Mouse (Mus musculus): ENCODE data around the gene Rac1. TPM values are rescaled to one million over a fixed set of nuclear protein-coding genes. Genes with fewer than 3 reads are reported as not detected.

The Rac1 gene
- polyA plus RNA-seq, 2 experiments, result 513 to 535 TPM

GRCm38 (mm10) chr5:143537022-143537421 lies 9.2 kb upstream of the Rac1 start:
- no peak overlapping the region for H3K4me2 ChIP-seq (replicated peaks; ENCODE audit: low read depth, low read length, severe bottlenecking)
- no peak overlapping the region for H3K27ac ChIP-seq (replicated peaks; ENCODE audit: low read depth, low read length)
- no peak overlapping the region for H3K9ac ChIP-seq (ENCODE audit: low read depth, low read length, severe bottlenecking)
- no peak for DNase-seq (ENCODE audit: low spot score)
- no peak for TF ChIP-seq POLR2A (IDR thresholded peaks at IDR 0.05; ENCODE audit: borderline replicate concordance, extremely low read depth, insufficient read depth, insufficient read length)
- no peaks in the 10 kb centered on the region for H3K36me3 ChIP-seq (ENCODE audit: control insufficient read depth, insufficient read depth, low read length)
- no peaks in the 10 kb centered on the region for H3K9me3 ChIP-seq (ENCODE audit: control insufficient read depth, low read length)
- H3K4me1 ChIP-seq (ENCODE audit: control insufficient read depth, insufficient read depth, low read length), result no peaks in the 10 kb centered on the region
- no peak for ATAC-seq (ENCODE audit: low FRiP score, low read depth)
- WGBS, result 29% methylated on average over 2 of the region's 2 CpGs
- no peaks in the 10 kb centered on the region for H3K27me3 ChIP-seq (ENCODE audit: control insufficient read depth, insufficient read depth, low read length)
- no peak overlapping the region for H3K4me3 ChIP-seq (replicated peaks; ENCODE audit: low read length)

DNA sequence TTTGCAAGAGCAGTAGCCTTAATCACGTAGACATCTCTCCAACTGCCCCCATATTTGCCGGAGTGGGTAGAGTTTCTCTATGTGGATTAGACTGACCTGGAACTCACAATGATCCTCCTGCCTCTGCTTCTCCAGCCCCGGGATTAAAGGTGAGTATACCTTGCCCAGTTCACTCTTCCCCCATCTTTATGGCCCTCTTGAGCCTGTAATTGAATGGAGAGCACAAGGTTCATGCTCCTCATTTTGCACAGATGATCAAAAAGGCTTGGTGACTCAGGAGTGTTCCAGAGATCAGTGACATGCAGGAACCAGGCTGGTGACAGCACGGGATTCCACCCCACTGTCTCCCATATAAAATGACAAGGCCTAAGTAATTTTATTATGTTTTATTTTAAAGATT lies 7.1 kb upstream of the Rac1 start:
- 84% methylated on average over 4 of the region's 4 CpGs for WGBS
- H3K27me3 ChIP-seq (ENCODE audit: control insufficient read depth, insufficient read depth, low read length), result no peaks in the 10 kb centered on the region
- no peak for TF ChIP-seq POLR2A (IDR thresholded peaks at IDR 0.05; ENCODE audit: borderline replicate concordance, extremely low read depth, insufficient read depth, insufficient read length)
- no peak overlapping the region for H3K27ac ChIP-seq (replicated peaks; ENCODE audit: low read depth, low read length)
- H3K9me3 ChIP-seq (ENCODE audit: control insufficient read depth, low read length), result no peaks in the 10 kb centered on the region
- DNase-seq (ENCODE audit: low spot score) (no peak), ATAC-seq (ENCODE audit: low FRiP score, low read depth) (no peak)
- no peak overlapping the region for H3K4me3 ChIP-seq (replicated peaks; ENCODE audit: low read length)
- no peak overlapping the region for H3K9ac ChIP-seq (ENCODE audit: low read depth, low read length, severe bottlenecking)
- H3K4me1 ChIP-seq (ENCODE audit: control insufficient read depth, insufficient read depth, low read length), result no peaks in the 10 kb centered on the region
- no peak overlapping the region for H3K4me2 ChIP-seq (replicated peaks; ENCODE audit: low read depth, low read length, severe bottlenecking)
- no peaks in the 10 kb centered on the region for H3K36me3 ChIP-seq (ENCODE audit: control insufficient read depth, insufficient read depth, low read length)

GRCm38 (mm10) chr5:143530715-143531114 lies 2.9 kb upstream of the Rac1 start:
- DNase-seq (ENCODE audit: low spot score) (no peak), ATAC-seq (ENCODE audit: low FRiP score, low read depth) (no peak)
- H3K9me3 ChIP-seq (ENCODE audit: control insufficient read depth, low read length), result no peaks in the 10 kb centered on the region
- peaks cover 9% of the 10 kb centered on the region; the same call in 1 of the 2 replicates for H3K4me1 ChIP-seq (ENCODE audit: control insufficient read depth, insufficient read depth, low read length)
- no peaks in the 10 kb centered on the region for H3K27me3 ChIP-seq (ENCODE audit: control insufficient read depth, insufficient read depth, low read length)
- TF ChIP-seq POLR2A (IDR thresholded peaks at IDR 0.05; ENCODE audit: borderline replicate concordance, extremely low read depth, insufficient read depth, insufficient read length), result no peak
- no peak overlapping the region for H3K9ac ChIP-seq (ENCODE audit: low read depth, low read length, severe bottlenecking)
- H3K36me3 ChIP-seq (ENCODE audit: control insufficient read depth, insufficient read depth, low read length), result no peaks in the 10 kb centered on the region
- H3K27ac ChIP-seq (replicated peaks; ENCODE audit: low read depth, low read length), result no peak overlapping the region
- no peak overlapping the region for H3K4me3 ChIP-seq (replicated peaks; ENCODE audit: low read length)
- WGBS, result 74% methylated on average over 7 of the region's 7 CpGs
- H3K4me2 ChIP-seq (replicated peaks; ENCODE audit: low read depth, low read length, severe bottlenecking), result no peak overlapping the region

GRCm38 (mm10) chr5:143528308-143528683 lies 460 bp upstream of the Rac1 start:
- Histone ChIP-seq H3K27ac (replicated peaks; ENCODE audit: low read depth, low read length) (peak overlapping the region; percentile 100), H3K36me3 (ENCODE audit: control insufficient read depth, insufficient read depth, low read length) (no peaks in the 10 kb centered on the region), H3K4me2 (replicated peaks; ENCODE audit: low read depth, low read length, severe bottlenecking) (peak overlapping the region; percentile 75), H3K4me1 (ENCODE audit: control insufficient read depth, insufficient read depth, low read length) (peaks cover 19% of the 10 kb centered on the region), H3K9me3 (ENCODE audit: control insufficient read depth, low read length) (no peaks in the 10 kb centered on the region), H3K27me3 (ENCODE audit: control insufficient read depth, insufficient read depth, low read length) (no peaks in the 10 kb centered on the region), H3K4me3 (replicated peaks; ENCODE audit: low read length) (peak overlapping the region; percentile 99), H3K9ac (ENCODE audit: low read depth, low read length, severe bottlenecking) (peak overlapping the region; percentile 100)
- DNase-seq (ENCODE audit: low spot score) (no peak), ATAC-seq (ENCODE audit: low FRiP score, low read depth) (peak; percentile 20; the same call in 1 of the 2 replicates)
- TF ChIP-seq POLR2A (IDR thresholded peaks at IDR 0.05; ENCODE audit: borderline replicate concordance, extremely low read depth, insufficient read depth, insufficient read length), result no peak
- WGBS, result 16% methylated on average over 7 of the region's 7 CpGs

- no peak for TF ChIP-seq POLR2A (IDR thresholded peaks at IDR 0.05; ENCODE audit: borderline replicate concordance, extremely low read depth, insufficient read depth, insufficient read length)
- Histone ChIP-seq H3K4me2 (replicated peaks; ENCODE audit: low read depth, low read length, severe bottlenecking) (peak overlapping the region; percentile 75), H3K36me3 (ENCODE audit: control insufficient read depth, insufficient read depth, low read length) (no peaks in the 10 kb centered on the region), H3K4me1 (ENCODE audit: control insufficient read depth, insufficient read depth, low read length) (peaks cover 19% of the 10 kb centered on the region), H3K9me3 (ENCODE audit: control insufficient read depth, low read length) (no peaks in the 10 kb centered on the region), H3K4me3 (replicated peaks; ENCODE audit: low read length) (peak overlapping the region; percentile 99), H3K9ac (ENCODE audit: low read depth, low read length, severe bottlenecking) (peak overlapping the region; percentile 100), H3K27me3 (ENCODE audit: control insufficient read depth, insufficient read depth, low read length) (no peaks in the 10 kb centered on the region), H3K27ac (replicated peaks; ENCODE audit: low read depth, low read length) (peak overlapping the region; percentile 100)
- DNase-seq (ENCODE audit: low spot score) (peak; percentile 71), ATAC-seq (ENCODE audit: low FRiP score, low read depth) (no peak)
- 1% methylated on average over 28 of the region's 28 CpGs for WGBS
These were observed 1.0 kb downstream of the Rac1 start for GRCm38 (mm10) chr5:143526698-143527331.
